Mouse (Mus musculus): ENCODE results near the gene Mybl2.

DNA sequence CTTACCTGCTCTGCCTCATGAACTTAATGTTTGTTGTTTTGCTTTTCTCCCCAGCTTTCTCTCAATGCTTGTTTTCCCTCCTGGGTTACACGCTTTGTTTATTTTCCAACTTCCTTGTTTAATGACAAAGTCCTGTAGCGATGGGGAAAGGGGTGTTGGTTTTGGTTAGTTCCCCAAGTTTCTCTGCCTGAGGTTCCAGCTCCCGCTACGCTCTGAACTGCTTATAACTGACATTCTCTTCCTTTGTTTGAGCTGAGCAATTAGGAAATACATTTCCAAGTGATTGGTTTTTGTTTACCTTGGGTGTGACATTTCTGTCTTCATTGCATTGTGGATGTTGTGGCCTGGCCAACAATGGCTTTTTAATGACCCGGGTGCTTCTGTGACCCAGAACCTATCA, 46.1 kb downstream of the Mybl2 start:
- TF ChIP-seq CTCF (IDR thresholded peaks at IDR 0.05; ENCODE audit: extremely low read depth, insufficient read depth, insufficient read length, insufficient replicate concordance) (no peak), POLR2A (IDR thresholded peaks at IDR 0.05; ENCODE audit: low read depth, low read length) (no peak)
